Mouse (Mus musculus): ENCODE results near the gene Mllt6. TPM values are rescaled to one million over a fixed set of nuclear protein-coding genes. Genes with fewer than 3 reads are reported as not detected.
A peak's percentile ranks its signal among the peaks of the same experiment; 100 is the strongest.

Gene Mllt6
- polyA plus RNA-seq, 1 experiment: 68.4 TPM

GRCm38 (mm10) chr11:97698741-97699611 lies 35.8 kb downstream of the Mllt6 start:
- WGBS: under 1% methylated on average over 63 of the region's 63 CpGs
- peak; percentile 66 to 69 for DNase-seq
- H3K27me3 ChIP-seq (ENCODE audit: control insufficient read depth, insufficient read depth, low read length): no peaks in the 10 kb centered on the region
- H3K27ac ChIP-seq (ENCODE audit: insufficient read depth, low read length): no peak overlapping the region
- TF ChIP-seq CTCF (IDR thresholded peaks at IDR 0.05; ENCODE audit: borderline replicate concordance, insufficient read depth, low read depth, low read length) (no peak; the same call in 1 of the 2 replicates), POLR2A (IDR thresholded peaks at IDR 0.05; ENCODE audit: borderline replicate concordance, insufficient read depth, low read length) (no peak)
- peaks cover 13% of the 10 kb centered on the region for H3K4me1 ChIP-seq (ENCODE audit: control insufficient read depth, insufficient read depth, low read length)
- peak overlapping the region; percentile 92 for H3K4me3 ChIP-seq (replicated peaks; ENCODE audit: insufficient read depth, low read depth, low read length)

GRCm38 (mm10) chr11:97699626-97700002 lies 36.4 kb downstream of the Mllt6 start:
- DNase-seq: peak; percentile 84 to 87
- peak overlapping the region; percentile 92 for H3K4me3 ChIP-seq (replicated peaks; ENCODE audit: insufficient read depth, low read depth, low read length)
- no peak for TF ChIP-seq CTCF (IDR thresholded peaks at IDR 0.05; ENCODE audit: borderline replicate concordance, insufficient read depth, low read depth, low read length)
- TF ChIP-seq POLR2A (IDR thresholded peaks at IDR 0.05; ENCODE audit: borderline replicate concordance, insufficient read depth, low read length): peak; percentile 87; the same call in 1 of the 2 replicates
- 0% methylated on average over 9 of the region's 9 CpGs for WGBS
- H3K4me1 ChIP-seq (ENCODE audit: control insufficient read depth, insufficient read depth, low read length): peaks cover 8% of the 10 kb centered on the region
- H3K27me3 ChIP-seq (ENCODE audit: control insufficient read depth, insufficient read depth, low read length): no peaks in the 10 kb centered on the region
- H3K27ac ChIP-seq (ENCODE audit: insufficient read depth, low read length): peak overlapping the region; percentile 91

GRCm38 (mm10) chr11:97700003-97700745 lies 37.0 kb downstream of the Mllt6 start, which contains the start of gene Pcgf2:
Pcgf2 (minus strand) TSS chr11:97700497.
- TF ChIP-seq POLR2A (IDR thresholded peaks at IDR 0.05; ENCODE audit: borderline replicate concordance, insufficient read depth, low read length) (peak; percentile 44; the same call in 1 of the 2 replicates), CTCF (IDR thresholded peaks at IDR 0.05; ENCODE audit: borderline replicate concordance, insufficient read depth, low read depth, low read length) (no peak)
- H3K4me1 ChIP-seq (ENCODE audit: control insufficient read depth, insufficient read depth, low read length): peaks cover 9% of the 10 kb centered on the region

GRCm38 (mm10) chr11:97700746-97701580 lies 37.7 kb downstream of the Mllt6 start:
- peak overlapping the region; percentile 91 for H3K27ac ChIP-seq (ENCODE audit: insufficient read depth, low read length)
- no peak for DNase-seq
- H3K4me1 ChIP-seq (ENCODE audit: control insufficient read depth, insufficient read depth, low read length): peaks cover 3% of the 10 kb centered on the region
- TF ChIP-seq CTCF (IDR thresholded peaks at IDR 0.05; ENCODE audit: borderline replicate concordance, insufficient read depth, low read depth, low read length): no peak
- TF ChIP-seq POLR2A (IDR thresholded peaks at IDR 0.05; ENCODE audit: borderline replicate concordance, insufficient read depth, low read length): no peak
- H3K27me3 ChIP-seq (ENCODE audit: control insufficient read depth, insufficient read depth, low read length): no peaks in the 10 kb centered on the region
- WGBS: 17% methylated on average over 30 of the region's 30 CpGs
- H3K4me3 ChIP-seq (replicated peaks; ENCODE audit: insufficient read depth, low read depth, low read length): peak overlapping the region; percentile 92

More at GRCm38 (mm10) chr11:97700003-97700745, 37.0 kb downstream of the Mllt6 start, which contains the start of gene Pcgf2:
- Histone ChIP-seq H3K27ac (ENCODE audit: insufficient read depth, low read length) (peak within 1 kb of the TSS; percentile 91), H3K27me3 (ENCODE audit: control insufficient read depth, insufficient read depth, low read length) (no peaks in the 10 kb centered on the region), H3K4me3 (replicated peaks; ENCODE audit: insufficient read depth, low read depth, low read length) (peak within 1 kb of the TSS; percentile 92)
- WGBS: under 1% methylated on average over 85 of the region's 85 CpGs
- peak; percentile 88 to 89 for DNase-seq

GRCm38 (mm10) chr11:97701581-97702392 lies 38.6 kb downstream of the Mllt6 start:
- DNase-seq: no peak
- H3K27ac ChIP-seq (ENCODE audit: insufficient read depth, low read length): no peak overlapping the region
- peak overlapping the region; percentile 91 for H3K4me3 ChIP-seq (replicated peaks; ENCODE audit: insufficient read depth, low read depth, low read length)
- H3K27me3 ChIP-seq (ENCODE audit: control insufficient read depth, insufficient read depth, low read length): no peaks in the 10 kb centered on the region
- peaks cover 3% of the 10 kb centered on the region for H3K4me1 ChIP-seq (ENCODE audit: control insufficient read depth, insufficient read depth, low read length)
- 42% methylated on average over 15 of the region's 15 CpGs for WGBS
- TF ChIP-seq POLR2A (IDR thresholded peaks at IDR 0.05; ENCODE audit: borderline replicate concordance, insufficient read depth, low read length): no peak
- TF ChIP-seq CTCF (IDR thresholded peaks at IDR 0.05; ENCODE audit: borderline replicate concordance, insufficient read depth, low read depth, low read length): no peak

- peak overlapping the region; percentile 91 for H3K4me3 ChIP-seq (replicated peaks; ENCODE audit: insufficient read depth, low read depth, low read length)
- H3K27me3 ChIP-seq (ENCODE audit: control insufficient read depth, insufficient read depth, low read length): no peaks in the 10 kb centered on the region
- peaks cover 3% of the 10 kb centered on the region for H3K4me1 ChIP-seq (ENCODE audit: control insufficient read depth, insufficient read depth, low read length)
- H3K27ac ChIP-seq (ENCODE audit: insufficient read depth, low read length): peak overlapping the region; percentile 53
- DNase-seq: peak; percentile 86 to 91
- under 1% methylated on average over 24 of the region's 24 CpGs for WGBS
- TF ChIP-seq CTCF (IDR thresholded peaks at IDR 0.05; ENCODE audit: borderline replicate concordance, insufficient read depth, low read depth, low read length): no peak
- no peak for TF ChIP-seq POLR2A (IDR thresholded peaks at IDR 0.05; ENCODE audit: borderline replicate concordance, insufficient read depth, low read length)
Measured at GRCm38 (mm10) chr11:97702393-97702745, 39.2 kb downstream of the Mllt6 start.

Measured in cerebellum, adult 2 months (tissue).